Mouse (Mus musculus) brain, embryonic 14.5 days (tissue): ENCODE results near the gene Slc2a5.

Experiments used
- CTCF ChIP-seq: fragments of 200-500 bp; IDR thresholded peaks from 2 replicates; pipeline ENCODE4 v1.5.1; 2012; ENCODE audit warnings: inconsistent platforms, mild to moderate bottlenecking, moderate library complexity, borderline replicate concordance; ENCODE audit not compliant: insufficient read depth, insufficient read length; ENCODE audit errors: extremely low read depth
- POLR2A ChIP-seq: fragments of 200-500 bp; IDR thresholded peaks from 2 replicates; pipeline ENCODE4 v1.6.1; 2012; ENCODE audit warnings: mild to moderate bottlenecking, inconsistent platforms, borderline replicate concordance; ENCODE audit not compliant: poor library complexity, insufficient read depth, insufficient read length, severe bottlenecking; ENCODE audit errors: extremely low read depth

DNA sequence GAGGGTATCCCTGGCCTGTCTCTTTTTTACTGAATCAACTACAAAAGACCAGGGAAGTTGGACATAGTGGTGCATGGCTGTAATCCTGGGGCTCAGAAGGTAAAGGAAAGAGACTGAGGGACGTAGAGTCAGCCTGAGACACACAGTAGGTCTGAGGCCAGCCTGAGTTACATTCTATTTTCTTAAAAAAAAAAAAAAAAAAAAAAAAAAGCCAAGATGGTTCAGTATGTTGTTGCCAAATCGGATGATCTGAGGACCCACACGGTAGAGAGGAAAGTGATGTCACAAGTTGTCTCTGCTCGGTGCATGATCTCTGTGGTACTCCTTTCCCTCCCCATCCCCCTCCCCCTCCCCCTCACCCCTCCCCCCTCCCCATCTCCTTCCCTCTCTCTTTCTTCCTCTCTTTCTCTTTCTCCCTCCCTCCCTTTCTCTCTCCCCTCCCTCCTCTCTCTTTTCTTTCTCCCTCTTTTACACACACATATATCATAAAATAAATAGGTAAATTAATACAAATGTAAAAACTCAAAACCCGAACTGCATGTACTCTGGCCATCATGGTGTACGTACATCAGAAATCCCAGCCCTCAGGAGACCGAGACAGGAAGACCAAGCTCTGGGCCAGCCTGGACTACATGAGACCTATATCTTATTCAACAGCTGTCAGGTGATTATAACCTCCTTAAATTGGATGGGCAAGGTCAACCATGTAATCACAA, 18.4 kb downstream of the Slc2a5 start:
- TF ChIP-seq POLR2A: no peak
- TF ChIP-seq CTCF: no peak
